Mouse (Mus musculus): Measurements from ENCODE around the gene Rtn4r. TPM values are rescaled to one million over a fixed set of nuclear protein-coding genes. Genes with fewer than 3 reads are reported as not detected.
"Not testable (repeated sequence)": the region's sequence is repeated elsewhere in the genome, so short reads cannot be mapped to it uniquely, and the experiment has no call there.

Gene Rtn4r
- polyA plus RNA-seq, 1 experiment from 2014 or later: 9.9 TPM

GRCm38 (mm10) chr16:18195561-18195960 lies 68.1 kb downstream of the Rtn4r start:
- not testable (repeated sequence) for H3K9me3 ChIP-seq; H3K36me3 ChIP-seq; H3K9ac ChIP-seq (replicated peaks); H3K27ac ChIP-seq; H3K4me3 ChIP-seq (replicated peaks); ATAC-seq (ENCODE audit: insufficient number of reproducible peaks, insufficient read depth, low FRiP score, low TSS enrichment, low read depth); H3K4me2 ChIP-seq
- Histone ChIP-seq H3K27me3 (peaks cover 74% of the 10 kb centered on the region), H3K4me1 (replicated peaks) (peaks cover 67% of the 10 kb centered on the region)
- WGBS: 49% methylated on average over 3 of the region's 3 CpGs

- no peak for ATAC-seq (ENCODE audit: insufficient number of reproducible peaks, insufficient read depth, low FRiP score, low TSS enrichment, low read depth)
- 81% methylated on average over 6 of the region's 6 CpGs for WGBS
- H3K9ac ChIP-seq (replicated peaks): no peak overlapping the region; the same call in 1 of the 2 replicates
- H3K27ac ChIP-seq: peak overlapping the region; percentile 45; the same call in 1 of the 2 replicates
- peaks cover 80% of the 10 kb centered on the region for H3K4me1 ChIP-seq (replicated peaks)
- no peak overlapping the region for H3K4me2 ChIP-seq
- no peak overlapping the region for H3K4me3 ChIP-seq (replicated peaks)
- H3K27me3 ChIP-seq: peaks cover 58% of the 10 kb centered on the region
- H3K36me3 ChIP-seq: no peaks in the 10 kb centered on the region
- H3K9me3 ChIP-seq: no peaks in the 10 kb centered on the region
Observed at GRCm38 (mm10) chr16:18197881-18198280, 70.4 kb downstream of the Rtn4r start.

- Histone ChIP-seq H3K4me1 (replicated peaks) (peaks cover 83% of the 10 kb centered on the region), H3K27ac (peak overlapping the region; percentile 75), H3K9me3 (no peaks in the 10 kb centered on the region), H3K4me3 (replicated peaks) (no peak overlapping the region), H3K27me3 (peaks cover 57% of the 10 kb centered on the region), H3K9ac (replicated peaks) (no peak overlapping the region; the same call in 1 of the 2 replicates), H3K4me2 (peak overlapping the region; percentile 4), H3K36me3 (no peaks in the 10 kb centered on the region)
- 28% methylated on average over 10 of the region's 10 CpGs for WGBS
- ATAC-seq (ENCODE audit: insufficient number of reproducible peaks, insufficient read depth, low FRiP score, low TSS enrichment, low read depth): peak; percentile 49; the same call in 1 of the 2 replicates
Observed at GRCm38 (mm10) chr16:18198365-18199098, 71.1 kb downstream of the Rtn4r start.

- H3K4me3 ChIP-seq (replicated peaks): no peak overlapping the region
- no peak overlapping the region for H3K4me2 ChIP-seq
- ATAC-seq (ENCODE audit: insufficient number of reproducible peaks, insufficient read depth, low FRiP score, low TSS enrichment, low read depth): no peak
- H3K9ac ChIP-seq (replicated peaks): no peak overlapping the region
- H3K27me3 ChIP-seq: peaks cover 43% of the 10 kb centered on the region
- H3K9me3 ChIP-seq: no peaks in the 10 kb centered on the region
- peak overlapping the region; percentile 75 for H3K27ac ChIP-seq
- H3K4me1 ChIP-seq (replicated peaks): peaks cover 83% of the 10 kb centered on the region
- 88% methylated on average over 2 of the region's 2 CpGs for WGBS
- no peaks in the 10 kb centered on the region for H3K36me3 ChIP-seq
Observed at GRCm38 (mm10) chr16:18200062-18200461, 72.6 kb downstream of the Rtn4r start.

GRCm38 (mm10) chr16:18201620-18202019 lies 74.2 kb downstream of the Rtn4r start:
- H3K27ac ChIP-seq: no peak overlapping the region
- no peak overlapping the region for H3K4me3 ChIP-seq (replicated peaks)
- peaks cover 37% of the 10 kb centered on the region for H3K27me3 ChIP-seq
- H3K9ac ChIP-seq (replicated peaks): no peak overlapping the region
- ATAC-seq (ENCODE audit: insufficient number of reproducible peaks, insufficient read depth, low FRiP score, low TSS enrichment, low read depth): no peak
- 30% methylated on average over 1 of the region's 1 CpGs for WGBS
- H3K36me3 ChIP-seq: no peaks in the 10 kb centered on the region
- H3K4me1 ChIP-seq (replicated peaks): peaks cover 68% of the 10 kb centered on the region
- no peaks in the 10 kb centered on the region for H3K9me3 ChIP-seq
- no peak overlapping the region for H3K4me2 ChIP-seq

Small RNAs within 50 kb of the gene (microRNA-seq; reads per million reads assigned to microRNA genes)
- not detected for gene Mir6366

Other genes with a start within 250 kb of the Rtn4r start
- gene Gm20518, start 236.0 kb upstream of the Rtn4r start, polyA plus RNA-seq (2016; fragmentation: Nextera tagmentation; extraction: Ambion mirVana): 0.31 and 0.36 TPM in 2 replicates
- gene Tssk1, start 233.4 kb upstream of the Rtn4r start, polyA plus RNA-seq (2016; fragmentation: Nextera tagmentation; extraction: Ambion mirVana): not detected in 2 replicates
- gene Dgcr2, start 229.1 kb upstream of the Rtn4r start, polyA plus RNA-seq (2016; fragmentation: Nextera tagmentation; extraction: Ambion mirVana): 102 and 105 TPM in 2 replicates
- not detected in 2 replicates for gene Tssk2, start 229.0 kb upstream of the Rtn4r start, polyA plus RNA-seq (2016; fragmentation: Nextera tagmentation; extraction: Ambion mirVana)
- 50.6 and 54.7 TPM in 2 replicates for gene Ess2, start 216.3 kb upstream of the Rtn4r start, polyA plus RNA-seq (2016; fragmentation: Nextera tagmentation; extraction: Ambion mirVana)
- gene Gsc2, start 212.6 kb upstream of the Rtn4r start, polyA plus RNA-seq (2016; fragmentation: Nextera tagmentation; extraction: Ambion mirVana): not detected in 2 replicates
- gene Slc25a1, start 199.4 kb upstream of the Rtn4r start, polyA plus RNA-seq (2016; fragmentation: Nextera tagmentation; extraction: Ambion mirVana): 79.5 and 83.0 TPM in 2 replicates
- not detected in 2 replicates for gene Vpreb2, start 147.2 kb upstream of the Rtn4r start, polyA plus RNA-seq (2016; fragmentation: Nextera tagmentation; extraction: Ambion mirVana)
- gene Dgcr6, start 74.8 kb upstream of the Rtn4r start, polyA plus RNA-seq (2016; fragmentation: Nextera tagmentation; extraction: Ambion mirVana): 134 and 135 TPM in 2 replicates
- 13.1 and 13.8 TPM in 2 replicates for gene Prodh, start 37.4 kb upstream of the Rtn4r start, polyA plus RNA-seq (2016; fragmentation: Nextera tagmentation; extraction: Ambion mirVana)
- not detected in 2 replicates for gene Ccdc188, start 90.2 kb downstream of the Rtn4r start, polyA plus RNA-seq (2016; fragmentation: Nextera tagmentation; extraction: Ambion mirVana)
- gene Zdhhc8, start 107.5 kb downstream of the Rtn4r start, polyA plus RNA-seq (2016; fragmentation: Nextera tagmentation; extraction: Ambion mirVana): 18.5 and 20.0 TPM in 2 replicates
- gene Trmt2a, start 121.0 kb downstream of the Rtn4r start, polyA plus RNA-seq (2016; fragmentation: Nextera tagmentation; extraction: Ambion mirVana): 119 and 122 TPM in 2 replicates
- 943 and 976 TPM in 2 replicates for gene Ranbp1, start 121.1 kb downstream of the Rtn4r start, polyA plus RNA-seq (2016; fragmentation: Nextera tagmentation; extraction: Ambion mirVana)
- 3.3 and 7.5 TPM in 2 replicates for gene Gm49776, start 130.7 kb downstream of the Rtn4r start, polyA plus RNA-seq (2016; fragmentation: Nextera tagmentation; extraction: Ambion mirVana)
- 41.7 and 42.9 TPM in 2 replicates for gene Dgcr8, start 161.6 kb downstream of the Rtn4r start, polyA plus RNA-seq (2016; fragmentation: Nextera tagmentation; extraction: Ambion mirVana)
- gene Tango2, start 220.5 kb downstream of the Rtn4r start, polyA plus RNA-seq (2016; fragmentation: Nextera tagmentation; extraction: Ambion mirVana): 21.7 and 21.8 TPM in 2 replicates
- 46.3 and 50.6 TPM in 2 replicates for gene Arvcf, start 220.5 kb downstream of the Rtn4r start, polyA plus RNA-seq (2016; fragmentation: Nextera tagmentation; extraction: Ambion mirVana)

All from limb, embryonic 12.5 days (tissue).